Mouse (Mus musculus): ENCODE data around the gene Atp6v1a. TPM values are rescaled to one million over a fixed set of nuclear protein-coding genes. Genes with fewer than 3 reads are reported as not detected.

The Atp6v1a gene
- 100 to 1,000 TPM; 133 to 162 TPM for total RNA-seq (2021)
- long read RNA-seq, experiment 1, full-length matches to known transcripts, result 111 of 134 reads
- long read RNA-seq, experiment 1, partial matches to known transcripts, result 9 of 134 reads
- long read RNA-seq, experiment 1, other reads (novel, unspliced or antisense), result 14 of 134 reads
- long read RNA-seq, experiment 2, full-length matches to known transcripts, result 269 of 351 reads
- long read RNA-seq, experiment 2, partial matches to known transcripts, result 51 of 351 reads
- long read RNA-seq, experiment 2, other reads (novel, unspliced or antisense), result 31 of 351 reads

DNA sequence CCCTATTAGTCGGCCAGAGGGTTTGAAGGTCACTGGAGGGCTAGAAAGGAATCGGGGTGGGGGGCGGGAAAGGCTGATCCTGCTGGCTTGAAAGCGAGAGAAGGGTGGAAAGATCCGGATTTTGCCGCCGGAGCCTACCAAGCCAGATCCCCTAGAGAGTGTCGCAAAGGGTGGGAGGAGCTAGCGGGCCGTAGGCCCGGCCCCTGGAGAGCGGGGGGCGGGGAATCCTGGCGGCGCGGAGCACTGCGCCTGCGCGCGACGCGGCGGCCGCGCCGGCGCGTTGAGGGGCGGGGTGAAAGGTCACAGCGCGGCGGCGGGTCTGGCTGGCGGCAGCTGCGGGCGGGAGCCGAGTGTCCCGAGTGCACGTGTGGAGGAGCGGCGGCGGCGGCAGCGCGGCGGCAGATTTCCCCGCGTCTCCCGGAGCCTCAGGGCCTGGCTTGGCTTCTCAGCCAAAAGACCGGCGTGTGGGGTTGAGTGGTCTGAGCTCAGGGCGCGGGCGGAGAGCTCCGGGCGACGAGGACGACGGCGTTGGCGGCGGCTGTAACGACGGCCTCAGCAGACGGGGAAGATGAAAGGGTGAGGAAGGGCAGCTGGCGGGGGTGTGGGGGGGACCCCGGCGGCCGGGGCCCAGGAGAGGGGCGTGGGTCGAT, at the start of gene Atp6v1a, which contains the start of gene Naa50:
Gene Atp6v1a (minus strand): TSS at position 170 of the 650 bp plus-strand sequence.
Gene Naa50 (plus strand): TSS at position 295 of the 650 bp plus-strand sequence.
- peak; percentile 90 to 94 for DNase-seq (ENCODE audit: low spot score in 2 of 2)

DNA sequence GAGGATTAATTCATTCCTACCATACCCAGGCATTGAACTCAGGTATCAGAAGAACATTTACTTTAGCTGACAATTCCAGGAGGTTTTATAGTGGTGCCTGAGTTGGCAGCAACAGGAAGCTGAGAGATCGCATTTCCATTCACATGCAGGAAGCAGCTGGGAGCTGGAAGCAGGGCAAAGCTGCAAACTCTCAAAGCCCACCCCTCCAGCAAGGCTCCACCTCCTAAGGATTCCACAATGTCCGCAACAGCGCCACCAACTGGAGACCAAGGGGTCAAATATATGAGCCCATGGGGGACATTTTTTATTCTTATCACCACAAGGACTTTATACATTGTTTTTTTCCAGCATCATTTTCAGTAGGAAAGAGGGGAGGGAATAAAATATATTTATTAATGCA, 49.3 kb upstream of the Atp6v1a start:
- no peak for DNase-seq (ENCODE audit: low spot score in 2 of 2)

DNA sequence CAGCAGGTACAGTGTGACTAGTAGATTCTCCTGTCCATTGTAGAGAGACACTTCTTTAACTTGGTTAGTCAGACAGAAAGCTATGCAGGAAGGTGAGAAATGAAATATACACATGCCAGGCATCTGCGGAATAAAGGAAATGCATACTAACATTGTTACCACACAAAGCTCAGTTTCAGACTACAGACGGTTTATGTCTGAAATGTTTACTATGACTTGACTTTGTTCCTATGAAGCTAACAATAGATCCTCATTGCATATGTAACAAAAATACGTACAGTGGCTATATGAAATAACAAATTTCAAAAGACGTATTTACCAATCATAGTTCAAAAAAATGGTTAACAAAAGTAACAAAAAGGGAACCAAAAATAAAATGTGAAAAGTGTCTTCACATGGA, 47.7 kb upstream of the Atp6v1a start:
- no peak for DNase-seq (ENCODE audit: low spot score in 2 of 2)

DNA sequence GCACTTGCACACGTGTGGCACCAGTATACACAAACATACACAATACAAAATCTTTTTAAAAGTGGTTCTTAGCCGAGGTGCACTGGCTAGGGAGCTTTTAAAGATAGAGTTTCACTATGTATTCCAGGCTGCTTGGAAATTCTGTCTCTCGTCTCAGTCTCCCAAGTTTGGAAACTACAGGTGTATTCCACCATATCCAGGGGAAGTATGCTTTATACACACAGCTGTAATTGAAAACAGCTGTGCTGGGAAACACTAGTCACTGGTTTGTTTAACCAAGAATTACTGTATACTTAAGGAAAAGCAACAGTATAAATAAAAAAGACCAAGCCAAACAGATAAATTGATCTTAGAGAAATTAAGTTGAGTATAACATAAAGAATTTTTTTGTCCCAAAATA, 45.3 kb upstream of the Atp6v1a start:
- no peak for DNase-seq (ENCODE audit: low spot score in 2 of 2)

DNA sequence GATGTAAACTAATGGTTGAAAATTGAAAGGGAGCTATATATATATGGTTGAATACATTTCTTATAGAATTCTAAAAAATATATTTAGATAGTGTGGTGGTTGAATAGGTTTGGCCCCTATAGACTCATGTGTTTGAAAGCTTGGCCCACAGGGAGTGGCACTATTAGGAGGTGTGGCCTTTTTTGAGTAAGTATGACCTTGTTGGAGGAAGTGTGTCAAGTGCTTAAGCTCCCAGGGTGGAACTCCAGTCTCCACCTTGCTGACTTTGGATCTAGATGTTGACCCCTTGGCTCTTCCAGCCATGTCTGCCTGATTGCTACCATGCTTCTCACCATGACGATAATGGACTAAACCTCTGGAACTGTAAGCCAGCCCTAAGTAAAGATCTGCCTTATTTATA, 43.1 kb upstream of the Atp6v1a start:
- no peak for DNase-seq (ENCODE audit: low spot score in 2 of 2)

DNA sequence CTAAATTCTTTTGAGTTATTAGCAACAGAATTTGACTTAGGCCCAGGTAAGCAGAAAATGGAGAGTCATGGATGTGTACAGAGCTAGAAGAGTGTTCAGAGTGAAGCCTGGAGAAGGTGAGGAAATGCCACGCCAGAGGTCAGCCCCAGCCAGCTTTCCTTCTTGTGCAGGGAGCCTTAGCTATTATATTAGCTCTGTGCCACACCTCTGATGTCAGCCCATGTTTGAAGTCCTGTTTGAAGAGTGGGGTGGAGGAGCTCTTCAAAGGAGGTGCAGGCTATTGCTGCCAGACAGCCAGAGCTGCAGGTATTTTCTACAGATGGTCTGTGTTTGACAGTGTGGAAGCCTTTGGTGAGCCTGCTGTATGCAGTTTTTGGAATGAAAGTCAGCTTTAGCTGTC, 39.0 kb upstream of the Atp6v1a start:
- no peak for DNase-seq (ENCODE audit: low spot score in 2 of 2)

DNA sequence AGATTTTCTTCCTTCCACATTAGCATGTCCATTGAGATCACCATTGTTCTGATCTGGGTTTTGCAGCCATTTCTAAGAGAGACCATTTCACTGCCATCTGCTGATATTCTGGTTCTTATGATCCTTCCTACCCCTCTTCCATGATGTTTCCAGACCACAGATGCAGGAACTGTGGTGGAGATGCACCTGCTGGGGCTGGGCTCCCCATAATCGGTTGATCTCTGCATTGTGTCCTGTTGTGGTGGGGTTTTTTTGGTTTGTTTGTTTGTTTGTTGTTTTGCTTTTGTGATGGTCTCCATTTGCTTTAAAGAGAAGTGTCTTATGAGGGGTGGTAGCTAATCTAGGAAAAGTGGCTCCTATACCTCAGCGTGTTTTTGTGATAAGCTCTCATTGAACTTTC, 37.0 kb upstream of the Atp6v1a start:
- no peak for DNase-seq (ENCODE audit: low spot score in 2 of 2)

DNA sequence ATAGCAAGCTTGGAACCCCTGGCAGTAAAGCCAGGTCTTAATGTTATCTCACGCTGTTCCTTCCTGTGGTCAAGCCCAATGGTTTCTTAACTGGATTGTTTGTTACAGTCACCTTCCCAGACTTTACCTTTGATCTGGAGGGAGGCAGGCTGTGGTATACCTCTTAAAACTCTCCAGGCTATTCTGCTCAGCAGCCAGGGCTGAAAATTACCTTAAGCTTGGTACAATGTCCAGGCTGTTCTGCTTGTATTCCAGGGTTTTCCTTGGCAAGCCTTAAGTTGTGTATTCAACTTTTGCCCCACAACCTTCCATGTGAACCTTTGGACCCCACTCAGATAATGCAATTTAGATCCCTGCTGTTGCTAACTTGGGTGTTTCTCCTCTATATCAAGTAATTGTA, 35.5 kb upstream of the Atp6v1a start:
- DNase-seq (ENCODE audit: low spot score in 2 of 2), result no peak

DNA sequence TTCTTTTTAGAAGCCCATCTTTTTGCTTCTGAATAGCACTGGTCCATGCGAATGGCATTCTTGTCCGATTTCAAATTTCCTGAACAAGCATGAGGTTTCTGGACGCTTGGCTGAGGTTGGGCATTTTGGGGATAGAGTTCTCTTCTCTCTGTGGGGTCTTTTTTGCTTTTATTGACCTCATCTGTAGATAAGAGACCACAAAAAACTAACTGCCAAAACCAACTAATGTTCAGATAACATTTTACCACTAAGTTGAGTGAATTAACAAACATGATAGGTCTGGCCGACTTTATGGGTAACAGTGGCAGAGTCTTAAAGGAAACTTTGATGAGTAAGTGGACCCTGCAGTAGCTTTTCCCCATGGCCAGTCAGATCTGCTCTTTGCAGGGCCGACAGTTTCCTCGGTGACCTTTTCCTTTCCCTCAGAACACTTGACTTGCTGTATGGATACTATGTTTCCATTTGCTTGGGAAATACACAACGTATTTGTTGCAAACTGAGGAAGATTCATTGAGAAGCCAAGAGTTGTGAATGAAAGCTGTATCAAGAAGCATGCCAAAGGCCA, 34.5 kb upstream of the Atp6v1a start:
- no peak for DNase-seq (ENCODE audit: low spot score in 2 of 2)

DNA sequence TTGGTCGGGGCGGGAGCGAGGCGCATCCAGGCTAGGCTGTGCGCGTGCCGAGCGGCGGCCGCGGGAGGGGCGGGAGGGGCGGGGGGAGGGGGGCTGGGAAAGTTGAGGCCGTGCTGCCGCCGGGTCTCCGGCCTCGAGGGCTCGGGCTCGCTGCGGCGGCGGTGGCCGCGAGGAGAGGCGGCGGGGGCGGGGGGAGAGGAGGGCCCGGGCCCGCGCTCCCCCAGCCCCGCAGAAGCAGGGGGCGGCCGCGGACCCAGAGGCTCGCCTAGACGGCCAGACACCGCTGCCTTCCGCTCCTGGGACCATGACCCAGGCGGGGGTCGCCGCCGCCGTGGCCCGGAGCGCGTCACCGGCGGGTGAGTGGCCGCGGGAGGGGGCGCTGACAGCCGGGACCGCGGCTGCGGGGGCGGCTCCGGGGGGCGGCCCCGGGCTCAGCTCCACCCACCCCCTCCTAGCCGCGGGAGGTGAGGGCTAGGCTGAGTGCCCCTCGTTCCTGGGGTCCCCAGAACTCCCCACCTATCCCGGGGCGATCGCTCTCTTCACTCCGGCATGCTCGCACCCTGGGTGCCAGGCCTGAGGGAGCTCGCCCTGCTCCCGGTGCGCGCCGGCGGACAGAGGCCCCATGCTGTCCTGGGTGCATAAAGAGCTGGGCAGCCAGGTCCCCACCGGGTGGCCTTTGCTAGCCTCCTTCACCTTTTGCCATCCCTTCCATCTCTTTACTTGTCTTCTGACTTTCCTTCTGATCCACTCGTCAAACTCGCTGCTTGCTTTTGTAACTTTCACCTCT, 33.8 kb upstream of the Atp6v1a start, which contains the start of gene Usf3:
Gene Usf3 (plus strand): TSS at position 92 of the 787 bp plus-strand sequence.
- peak; percentile 67 to 72 for DNase-seq (ENCODE audit: low spot score in 2 of 2)

DNA sequence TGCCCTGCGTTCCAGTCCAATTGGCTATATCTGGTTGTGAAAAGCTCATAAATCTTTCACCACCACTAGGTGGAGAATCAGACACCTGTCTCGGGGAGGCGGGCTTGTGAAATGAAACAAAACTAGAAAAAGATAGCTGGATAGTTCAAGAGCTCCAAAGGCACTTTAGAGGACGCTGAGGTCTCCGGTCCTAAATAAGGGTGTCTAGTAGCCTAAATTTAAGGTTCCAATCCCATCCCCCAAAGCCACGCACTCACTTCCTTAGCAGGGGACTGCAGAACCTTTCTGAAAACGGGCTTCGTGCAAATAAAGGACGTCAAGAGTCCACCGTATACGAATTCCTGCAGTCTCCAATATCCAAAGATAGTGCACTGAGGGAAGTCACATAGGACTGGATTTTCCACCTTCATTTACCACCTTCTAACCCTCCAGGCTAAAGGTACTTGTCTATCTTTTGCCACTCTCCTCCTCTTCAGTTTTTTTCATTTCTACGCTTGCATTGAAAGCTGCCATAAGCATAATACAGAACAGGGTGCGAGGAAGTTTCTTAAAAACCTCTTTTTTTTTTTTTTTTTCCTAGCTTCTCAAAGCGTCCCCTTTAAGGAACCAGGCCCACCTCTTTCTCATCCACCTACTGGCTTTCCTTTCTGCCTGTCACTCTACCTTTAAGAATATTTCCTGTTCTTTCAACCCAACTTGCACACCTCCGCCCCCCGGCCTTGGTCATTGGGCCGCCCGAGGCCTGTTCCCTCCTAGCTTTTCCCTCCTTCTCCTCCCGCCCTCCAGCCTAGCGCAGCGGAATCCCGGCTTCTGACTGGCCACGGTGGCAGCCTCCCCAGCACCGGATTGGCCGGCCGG, 33.0 kb upstream of the Atp6v1a start:
- peak; percentile 93 to 94 for DNase-seq (ENCODE audit: low spot score in 2 of 2)

DNA sequence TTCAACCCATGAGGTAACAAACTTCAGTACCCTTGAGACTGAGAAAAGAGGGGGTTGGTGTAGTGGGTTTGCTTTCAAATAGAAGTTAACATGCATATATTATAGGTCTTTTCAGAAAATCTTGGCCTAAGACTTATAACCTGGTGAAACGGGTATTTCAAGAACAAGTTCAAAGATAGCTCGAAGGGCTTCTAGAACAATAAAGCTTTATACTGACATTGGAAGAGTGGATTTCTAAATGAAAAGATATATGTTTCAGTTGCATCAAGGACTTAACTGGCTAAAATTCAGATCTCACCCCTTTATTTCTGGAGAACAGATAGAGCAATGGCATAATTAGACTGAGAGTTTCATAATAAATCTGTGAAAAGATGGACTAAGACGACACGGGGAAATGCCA, 29.5 kb upstream of the Atp6v1a start:
- no peak for DNase-seq (ENCODE audit: low spot score in 2 of 2)

DNA sequence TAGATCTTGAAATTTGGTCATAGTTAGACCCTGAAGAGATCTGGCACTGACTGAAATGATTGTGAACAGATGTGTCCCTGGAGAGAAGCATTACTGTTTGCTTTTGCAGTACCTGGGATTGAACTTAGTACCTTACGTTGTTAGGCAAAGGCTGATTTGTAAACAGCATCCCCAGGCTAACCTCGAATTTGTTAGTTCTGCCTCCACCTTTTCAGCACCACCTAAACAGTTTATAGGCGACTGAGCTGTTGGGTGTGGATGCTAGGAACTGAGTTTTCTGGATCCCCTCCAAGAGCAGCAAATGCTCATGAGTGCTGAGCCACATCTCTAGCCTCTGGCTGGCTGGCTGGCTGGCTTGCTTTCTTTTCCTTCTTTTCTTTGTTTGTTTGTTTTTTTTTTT, 25.7 kb upstream of the Atp6v1a start:
- DNase-seq (ENCODE audit: low spot score in 2 of 2), result no peak

DNA sequence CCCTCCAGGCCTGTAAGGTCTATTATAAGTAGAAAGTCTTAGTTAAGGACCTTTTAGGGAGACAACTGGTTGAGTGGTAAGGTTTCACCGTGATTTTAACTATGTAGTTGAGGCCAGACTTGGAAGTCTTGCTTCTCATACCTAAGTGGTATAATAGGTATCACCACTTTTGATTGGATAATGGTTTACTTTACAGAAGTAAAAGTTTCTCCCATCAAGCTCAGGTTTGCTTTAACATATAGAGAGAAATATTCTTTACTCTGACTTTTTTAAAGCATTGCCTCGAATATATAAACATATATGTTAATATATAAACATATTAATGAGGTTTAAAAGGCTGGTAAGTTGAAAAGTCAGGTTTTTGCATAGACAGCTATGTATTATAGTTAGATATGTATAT, 24.3 kb upstream of the Atp6v1a start:
- DNase-seq (ENCODE audit: low spot score in 2 of 2), result no peak

DNA sequence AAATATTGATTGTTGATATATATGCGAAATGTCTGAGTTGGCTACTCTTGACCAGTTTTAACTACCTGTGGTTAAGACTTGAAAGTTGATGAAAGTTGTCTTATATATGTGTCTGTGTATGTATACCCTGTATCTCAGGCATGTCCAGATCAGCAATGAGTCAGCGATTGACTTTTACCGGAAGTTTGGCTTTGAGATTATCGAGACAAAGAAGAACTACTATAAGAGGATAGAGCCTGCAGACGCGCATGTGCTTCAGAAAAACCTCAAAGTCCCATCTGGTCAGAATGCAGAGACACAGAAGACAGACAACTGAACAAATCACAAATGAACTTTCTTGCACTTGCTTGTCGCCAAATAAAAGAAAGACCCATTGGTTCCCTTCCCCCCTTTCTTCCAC, 19.8 kb upstream of the Atp6v1a start:
- DNase-seq (ENCODE audit: low spot score in 2 of 2), result no peak

DNA sequence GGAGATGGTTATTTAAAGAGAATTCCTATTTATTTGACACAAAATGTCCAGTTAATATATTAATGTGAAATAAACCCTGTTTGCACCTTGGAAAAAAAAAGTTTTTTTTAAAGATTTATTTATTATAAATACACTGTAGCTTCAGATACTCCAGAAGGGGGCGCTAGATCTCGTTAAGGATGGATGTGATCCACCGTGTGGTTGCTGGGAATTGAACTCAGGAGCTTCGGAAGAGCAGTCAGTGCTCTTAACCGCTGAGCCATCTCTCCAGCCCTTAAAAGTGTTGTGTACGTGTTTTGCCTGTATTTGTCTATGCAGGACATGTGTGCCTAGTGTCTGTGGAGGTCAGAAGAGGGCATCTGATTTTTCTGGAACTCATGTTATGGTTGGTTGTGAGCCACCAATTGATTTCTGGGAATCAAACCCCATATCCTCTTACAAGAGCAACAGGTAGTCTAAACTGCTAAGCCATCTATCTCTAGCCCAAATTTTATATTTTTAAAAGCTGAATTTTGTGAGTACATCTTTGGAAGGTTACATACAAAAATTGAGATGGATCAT, 15.1 kb upstream of the Atp6v1a start:
- no peak for DNase-seq (ENCODE audit: low spot score in 2 of 2)

DNA sequence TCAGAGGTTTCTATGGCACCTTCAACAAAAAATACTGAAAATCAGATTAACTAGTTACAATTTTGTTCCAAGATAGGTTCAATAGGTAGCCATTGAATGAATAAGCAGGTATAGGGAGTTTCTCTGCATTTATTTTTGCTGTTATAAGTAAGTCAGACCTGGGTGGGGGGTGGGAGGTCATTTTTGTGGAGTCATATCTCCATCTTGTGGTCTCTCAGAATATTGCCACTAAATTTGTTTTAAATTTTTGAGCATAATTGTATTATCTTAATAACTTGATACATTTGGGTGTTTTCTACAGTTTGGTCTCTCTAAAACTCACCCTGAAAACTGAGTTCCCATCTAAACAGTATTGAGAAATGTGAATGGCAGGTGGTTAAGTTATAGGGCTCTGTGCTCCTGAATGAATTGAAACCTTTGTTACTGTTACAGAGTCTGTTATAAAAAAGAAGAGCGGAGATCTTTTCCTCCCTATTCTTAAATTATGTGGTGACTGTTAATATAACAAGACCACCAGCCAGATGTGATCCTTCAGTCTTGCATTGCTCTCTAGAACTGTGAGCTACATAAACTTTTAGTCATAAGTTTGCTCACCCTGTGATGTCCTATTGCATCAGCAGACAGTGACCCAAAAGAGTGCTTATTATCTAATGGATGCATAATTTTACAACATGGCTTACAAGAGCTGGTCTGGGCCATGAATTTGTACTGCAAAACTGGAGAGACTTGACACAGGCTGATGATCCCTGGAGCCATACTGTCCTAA, 9.7 kb upstream of the Atp6v1a start:
- DNase-seq (ENCODE audit: low spot score in 2 of 2), result no peak

DNA sequence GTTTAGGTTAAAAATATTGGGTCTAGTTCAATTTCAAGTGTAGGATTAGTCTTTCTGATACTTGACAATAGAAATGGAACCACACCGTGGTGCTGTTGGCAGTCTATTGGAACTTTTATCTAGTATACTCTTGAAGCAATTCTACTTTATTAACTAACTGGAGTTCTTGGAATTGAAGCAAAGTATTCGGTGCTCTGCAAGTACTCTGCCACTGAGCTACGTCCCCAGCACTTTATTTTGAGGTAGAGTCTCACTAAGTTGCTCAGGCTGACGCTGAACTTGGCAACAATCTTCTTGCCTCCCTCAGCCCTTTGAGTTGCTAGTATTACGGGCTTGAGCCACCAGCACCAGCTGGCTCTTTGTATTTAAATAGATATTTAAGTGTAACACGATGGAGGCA, 2.0 kb upstream of the Atp6v1a start:
- no peak for DNase-seq (ENCODE audit: low spot score in 2 of 2)

DNA sequence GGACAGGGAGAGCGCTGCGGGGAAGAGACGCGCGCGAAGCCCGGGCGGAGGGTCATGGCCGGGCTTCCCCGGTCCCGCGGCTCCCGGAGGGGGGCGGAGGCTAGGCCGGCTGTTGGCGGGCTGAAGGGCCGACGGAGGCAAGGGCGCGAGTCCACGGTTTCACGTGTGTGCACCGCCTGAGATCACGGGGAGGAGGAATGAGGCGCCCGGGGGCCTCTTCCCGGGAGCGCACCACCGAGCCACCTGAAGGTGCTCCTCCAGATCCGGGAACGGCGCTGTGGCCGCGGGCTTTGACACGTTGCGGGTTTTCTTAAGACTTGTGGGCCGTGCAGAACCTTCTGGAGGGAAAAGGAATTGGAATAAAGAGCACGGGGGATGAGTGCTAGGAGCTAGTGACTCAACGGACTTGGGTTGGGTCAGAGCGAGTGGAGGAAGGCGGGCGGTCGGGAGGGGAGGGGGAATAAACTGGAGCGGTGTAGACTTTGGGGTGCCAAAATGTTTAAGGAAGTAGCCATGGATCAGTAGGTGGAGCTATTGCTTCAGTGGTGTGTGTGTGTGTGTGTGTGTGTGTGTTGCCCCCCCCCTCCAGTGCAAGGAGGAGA, 782 bp upstream of the Atp6v1a start:
- peak; percentile 62 to 70 for DNase-seq (ENCODE audit: low spot score in 2 of 2)

Measured in adrenal gland, adult 18-20 months (tissue).